In genomic region chr7:72305971-72306370, GRCm38 (mm10) we compare ENCODE assay signal across 8 mouse cellular contexts. TPM values are rescaled to one million over a fixed set of nuclear protein-coding genes. Genes with fewer than 3 reads are reported as not detected.
DNase-seq lines count a peak whose midpoint lies in the region; ATAC-seq and TF ChIP-seq lines count a peak whose summit lies in the region.

No protein-coding gene starts in this region.

- no peaks in the 10 kb centered on the region for H3K27me3 ChIP-seq in spleen, adult 2 months (ENCODE audit: control insufficient read depth, insufficient read depth, low read length)
- peaks cover 17% of the 10 kb centered on the region for H3K27me3 ChIP-seq in forebrain, postnatal 0 days (ENCODE audit: insufficient read depth, low read length)
- peaks cover 30% of the 10 kb centered on the region for H3K27me3 ChIP-seq in midbrain, embryonic 10.5 days (ENCODE audit: low read depth, poor library complexity, severe bottlenecking)

- ATAC-seq in forebrain, postnatal 0 days: no peak

- H3K4me1 ChIP-seq in spleen, adult 2 months (ENCODE audit: control insufficient read depth, insufficient read depth, insufficient read length): peaks cover 5% of the 10 kb centered on the region; the same call in 1 of the 2 replicates
- peaks cover 8% of the 10 kb centered on the region for H3K4me1 ChIP-seq in forebrain, postnatal 0 days (ENCODE audit: insufficient read depth)
- H3K4me1 ChIP-seq in midbrain, embryonic 10.5 days: peaks cover 16% of the 10 kb centered on the region

- peak overlapping the region; percentile 85 for H3K4me3 ChIP-seq in spleen, adult 2 months (ENCODE audit: extremely low read depth, insufficient read depth, insufficient read length)
- peak overlapping the region; percentile 47 for H3K4me3 ChIP-seq in forebrain, postnatal 0 days (ENCODE audit: low read depth, low read length)
- H3K4me3 ChIP-seq in midbrain, embryonic 10.5 days: peak overlapping the region; percentile 66

- H3K36me3 ChIP-seq in spleen, adult 2 months (ENCODE audit: control insufficient read depth, insufficient read depth, low read length): no peaks in the 10 kb centered on the region
- H3K36me3 ChIP-seq in forebrain, postnatal 0 days (ENCODE audit: insufficient read depth): no peaks in the 10 kb centered on the region
- no peaks in the 10 kb centered on the region for H3K36me3 ChIP-seq in midbrain, embryonic 10.5 days

- no peak for TF ChIP-seq POLR2A in spleen, adult 2 months (IDR thresholded peaks at IDR 0.05; ENCODE audit: low read depth, low read length)

- 3% methylated on average over 14 of the region's 14 CpGs for WGBS in spleen, adult 2 months
- 2% methylated on average over 14 of the region's 14 CpGs for WGBS in forebrain, postnatal 0 days
- WGBS in midbrain, embryonic 10.5 days: 2% methylated on average over 14 of the region's 14 CpGs

- H3K9ac ChIP-seq in forebrain, postnatal 0 days: peak overlapping the region; percentile 44

- TF ChIP-seq CTCF in spleen, adult 2 months (IDR thresholded peaks at IDR 0.05; ENCODE audit: extremely low read depth, insufficient read depth, insufficient read length, insufficient replicate concordance): no peak
- no peak for TF ChIP-seq CTCF in forebrain, postnatal 0 days (IDR thresholded peaks at IDR 0.05; ENCODE audit: low read depth)

- peak overlapping the region; percentile 94 for H3K4me2 ChIP-seq in forebrain, postnatal 0 days (ENCODE audit: low read depth)

- H3K27ac ChIP-seq in spleen, adult 2 months (ENCODE audit: insufficient read depth, low read length): peak overlapping the region; percentile 72
- H3K27ac ChIP-seq in forebrain, postnatal 0 days (ENCODE audit: low read depth, low read length): no peak overlapping the region
- 0 out of 2 replicates have a peak overlapping the region, but pooled peaks have one; percentile 46 for H3K27ac ChIP-seq in midbrain, embryonic 10.5 days (replicated peaks)

- H3K9me3 ChIP-seq in forebrain, postnatal 0 days (ENCODE audit: low read length): no peaks in the 10 kb centered on the region
- H3K9me3 ChIP-seq in midbrain, embryonic 10.5 days (replicated peaks): no peaks in the 10 kb centered on the region

- peak in 1 of 2 experiments; percentile 4 for DNase-seq in spleen, adult 2 months (ENCODE audit: low read depth in 1 of 2, low spot score in 2 of 2)
- no peak for DNase-seq in spleen, postnatal 14 days (ENCODE audit: low spot score in 2 of 2)
- DNase-seq in forebrain, postnatal 0 days: no peak
- DNase-seq in kidney, postnatal 10 days: peak; percentile 13
- no peak for DNase-seq in midbrain, embryonic 10.5 days (ENCODE audit: low spot score)
- DNase-seq in layer of hippocampus, adult 9-11 months: no peak
- DNase-seq in spleen, adult 12 weeks (ENCODE audit: low spot score): no peak
- no peak for DNase-seq in spleen, adult 18-20 months

RNA-seq across cellular contexts. Expression of gene Mctp2, which starts 0.4 kb away (rescaled TPM):
- polyA plus RNA-seq in spleen, adult 2 months (2012; rRNA removed): 3.4 and 4.4 TPM in 2 replicates
- 0.85 and 2.1 TPM in 2 replicates for total RNA-seq in forebrain, postnatal 0 days (2014; rRNA removed)
- 0.20 and 0.25 TPM in 2 replicates for polyA plus RNA-seq in forebrain, postnatal 0 days (2015; fragmentation: Nextera tagmentation; extraction: Ambion mirVana)
- polyA plus RNA-seq in midbrain, embryonic 10.5 days (2016; fragmentation: Nextera tagmentation; extraction: Ambion mirVana): 0.10 and 0.51 TPM in 2 replicates
